Comparison of ENCODE assay signal across 14 mouse cellular contexts in genomic region chr1:89823036-89823435, GRCm38 (mm10).
"Had no signal": no experiment of that assay in that cellular context is flagged by ENCODE, and none has a peak within 500 bp of the region (broad histone marks: within the 10 kb centered on the region; RNA-seq: fewer than 3 reads in every experiment).

No protein-coding gene starts in this region.

- H3K4me2 ChIP-seq: limb, embryonic 13.5 days; liver, embryonic 12.5 days; lung, embryonic 14.5 days; neural tube, embryonic 15.5 days had no signal

- H3K9me3 ChIP-seq: limb, embryonic 13.5 days; liver, embryonic 12.5 days; midbrain, embryonic 10.5 days; neural tube, embryonic 15.5 days had no signal

- H3K27ac ChIP-seq: kidney, postnatal 0 days; layer of hippocampus, adult 2 months; limb, embryonic 13.5 days; liver, embryonic 12.5 days; neural tube, embryonic 15.5 days had no signal

- DNase-seq: lung, embryonic 14.5 days; lung, postnatal 10 days; lung, postnatal 4 days; right cerebral cortex, adult 18-20 months; right cerebral cortex, postnatal 25 days; thymus, adult 18-20 months; thymus, postnatal 25 days had no signal

- H3K9ac ChIP-seq: liver, embryonic 12.5 days; lung, embryonic 14.5 days; neural tube, embryonic 15.5 days had no signal

- H3K4me3 ChIP-seq: layer of hippocampus, adult 2 months; limb, embryonic 13.5 days; liver, embryonic 12.5 days; myocyte; neural tube, embryonic 15.5 days had no signal

- H3K4me1 ChIP-seq: liver, embryonic 12.5 days had no signal

- H3K36me3 ChIP-seq: limb, embryonic 13.5 days; liver, embryonic 12.5 days; midbrain, embryonic 10.5 days; neural tube, embryonic 15.5 days had no signal

- H3K27me3 ChIP-seq: liver, embryonic 12.5 days; neural tube, embryonic 15.5 days had no signal
